Mouse (Mus musculus): ENCODE measurements around the gene Prkar2b.

Prkar2b gene

DNA sequence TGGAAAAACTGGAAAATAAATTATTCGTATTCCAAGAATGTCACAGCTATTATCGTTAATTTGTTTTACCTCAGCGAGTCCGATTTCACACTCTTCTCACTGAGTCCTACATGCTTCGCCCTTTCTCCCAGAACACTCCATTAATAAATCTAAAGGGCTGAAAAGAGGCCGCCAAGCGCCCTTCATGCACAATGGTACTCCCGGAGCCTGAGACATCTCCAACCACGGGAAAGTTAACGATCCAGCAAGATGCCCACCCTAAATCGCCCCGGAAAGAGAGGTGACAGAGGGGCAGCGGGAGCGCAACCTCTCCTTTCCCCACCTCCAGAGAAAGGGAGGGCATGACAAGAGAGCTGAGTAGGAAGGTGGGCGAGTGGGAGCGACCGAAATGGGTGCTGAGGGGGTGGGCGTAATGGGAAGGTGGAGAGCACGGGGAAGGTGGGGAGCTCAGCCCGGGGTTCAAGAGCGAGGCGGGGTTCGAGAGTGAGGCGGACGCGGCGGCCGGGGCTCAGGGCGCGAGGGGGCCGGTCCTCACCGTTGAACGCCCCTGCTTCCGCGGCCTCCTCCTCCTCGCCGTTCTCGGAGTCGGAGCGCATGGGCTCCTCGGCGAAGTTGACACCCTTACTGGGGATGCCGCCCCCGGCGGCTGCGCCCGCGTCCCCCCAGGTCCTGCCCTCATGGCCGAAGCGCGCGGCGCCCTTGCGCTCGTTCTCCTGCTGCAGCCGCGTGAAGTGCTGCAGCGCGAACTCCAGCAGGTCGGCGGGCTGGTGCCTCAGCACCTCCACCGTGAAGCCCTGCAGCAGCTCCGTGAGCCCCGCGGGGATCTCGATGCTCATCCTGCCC is 628 bp downstream of the Prkar2b start:
- no peak for DNase-seq (ENCODE audit: low spot score)

DNA sequence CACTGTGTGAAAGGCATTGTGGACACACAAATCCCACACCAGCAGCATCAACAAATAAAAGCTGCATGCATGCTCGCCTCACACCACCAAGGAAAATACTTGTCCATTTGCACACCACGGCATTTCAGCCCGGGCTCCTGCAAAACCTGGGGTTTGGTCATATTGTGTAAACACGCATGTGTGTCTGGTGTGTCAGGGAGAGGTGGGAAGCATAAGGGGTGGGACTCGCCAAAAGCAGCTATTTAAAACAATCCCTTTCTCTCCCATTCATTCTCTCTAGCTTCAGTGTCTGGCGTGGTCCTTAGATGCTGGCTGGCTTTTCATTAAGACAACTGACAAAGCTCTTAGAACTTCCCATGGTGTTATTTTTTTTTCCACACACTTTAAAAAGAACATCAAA is 1.4 kb downstream of the Prkar2b start:
- DNase-seq (ENCODE audit: low spot score), result no peak

DNA sequence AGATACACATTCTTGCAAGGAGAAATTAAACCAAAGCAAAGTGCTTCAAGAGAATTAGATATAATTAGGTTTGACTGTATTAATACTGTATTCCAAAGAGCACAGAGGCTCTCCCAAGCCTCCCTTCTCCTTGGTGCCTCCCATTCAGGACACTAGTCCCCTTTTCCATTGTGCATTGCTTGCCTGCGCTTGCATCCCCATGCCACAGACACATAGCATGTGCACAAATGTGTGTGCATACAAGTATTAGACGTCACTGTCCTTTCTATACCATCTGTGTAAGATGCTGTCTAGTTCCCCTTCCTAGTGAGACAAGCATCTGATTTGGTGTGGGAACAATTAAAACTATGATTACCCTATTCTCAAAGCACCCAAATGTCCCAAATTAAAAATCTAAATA is 2.0 kb downstream of the Prkar2b start:
- no peak for DNase-seq (ENCODE audit: low spot score)

DNA sequence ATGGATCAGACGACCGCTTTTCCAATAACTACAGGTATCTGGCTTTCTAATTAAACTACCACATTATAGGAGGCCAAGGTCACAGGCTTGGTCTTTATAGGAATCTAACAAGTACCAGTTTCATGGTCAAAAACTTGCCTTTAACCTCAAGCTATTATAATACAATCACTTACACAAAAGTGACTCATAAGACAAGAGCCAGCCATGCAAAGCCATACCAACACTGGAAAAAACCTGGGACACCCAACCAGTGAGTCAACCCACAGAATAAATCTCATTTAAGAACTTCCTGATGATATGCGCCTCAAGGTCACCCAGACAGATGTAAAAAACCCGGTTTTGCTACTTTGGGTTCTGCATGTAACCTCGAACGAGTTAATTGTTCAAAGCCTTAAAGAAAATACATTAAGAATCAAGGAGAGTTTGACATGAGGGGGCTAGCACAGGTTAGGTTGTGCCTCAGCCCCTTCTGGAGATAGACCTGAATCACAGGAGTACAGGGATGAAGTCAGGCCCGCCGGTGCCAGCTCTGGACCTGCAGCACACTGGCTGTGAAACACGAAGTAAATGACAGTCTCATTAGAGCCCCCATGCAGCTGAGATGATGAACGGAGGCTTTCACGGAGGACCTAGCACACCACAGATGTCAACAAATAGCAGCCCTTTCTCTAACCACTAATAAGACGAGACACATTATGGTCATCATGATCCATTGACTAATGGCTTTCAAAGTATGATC is 3.5 kb downstream of the Prkar2b start:
- no peak for DNase-seq (ENCODE audit: low spot score)

DNA sequence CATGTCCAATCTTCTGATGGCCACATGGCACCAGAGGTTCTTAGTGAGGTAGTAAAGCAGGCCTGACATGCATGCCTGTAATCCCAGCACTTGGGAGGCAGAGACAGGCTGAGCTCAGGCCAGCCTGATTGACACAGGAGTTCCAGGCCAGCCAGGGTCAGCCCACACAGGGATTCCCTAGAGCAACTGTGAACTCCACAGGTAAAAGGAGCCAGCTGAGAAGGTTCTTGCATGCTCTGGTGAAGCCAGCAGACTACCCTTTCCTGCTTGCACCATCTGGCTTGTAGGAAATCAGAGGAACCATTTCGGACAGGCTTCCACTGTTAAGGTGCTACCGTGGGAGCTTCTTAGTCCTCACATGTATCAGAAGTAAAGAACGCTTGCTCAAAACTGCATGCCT is 5.3 kb downstream of the Prkar2b start:
- no peak for DNase-seq (ENCODE audit: low spot score)

DNA sequence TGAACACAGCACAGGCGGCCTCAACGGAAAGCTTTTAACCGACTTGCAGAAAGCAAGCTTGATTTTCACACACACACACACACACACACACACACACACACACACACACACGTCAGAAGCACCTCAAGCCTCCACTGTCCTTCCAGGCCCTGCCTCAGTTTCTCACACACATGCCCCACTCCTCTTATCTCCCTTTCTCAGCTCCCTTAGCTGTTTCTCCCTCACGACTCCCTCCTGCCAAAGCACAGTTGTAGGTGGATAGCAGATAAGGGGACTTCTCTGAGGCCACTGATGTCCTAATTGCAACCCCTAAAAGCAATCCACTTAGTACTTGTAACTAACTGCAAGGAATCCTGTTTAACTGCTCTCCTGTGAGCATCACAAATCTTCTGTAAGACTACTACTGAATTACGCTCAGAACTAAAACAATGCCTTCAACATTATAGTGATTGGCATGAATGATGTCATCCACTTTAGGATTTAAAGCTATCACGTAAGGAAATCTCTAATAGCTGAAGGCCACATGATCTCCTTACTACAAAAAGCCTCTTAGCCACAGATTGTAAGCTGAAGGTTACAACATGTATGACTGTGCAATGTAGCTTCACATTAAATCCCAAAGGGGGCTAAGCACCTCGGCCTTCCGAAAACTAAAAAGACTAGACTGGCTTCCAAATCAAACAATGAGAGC is 6.5 kb downstream of the Prkar2b start:
- peak; percentile 63 for DNase-seq (ENCODE audit: low spot score)

DNA sequence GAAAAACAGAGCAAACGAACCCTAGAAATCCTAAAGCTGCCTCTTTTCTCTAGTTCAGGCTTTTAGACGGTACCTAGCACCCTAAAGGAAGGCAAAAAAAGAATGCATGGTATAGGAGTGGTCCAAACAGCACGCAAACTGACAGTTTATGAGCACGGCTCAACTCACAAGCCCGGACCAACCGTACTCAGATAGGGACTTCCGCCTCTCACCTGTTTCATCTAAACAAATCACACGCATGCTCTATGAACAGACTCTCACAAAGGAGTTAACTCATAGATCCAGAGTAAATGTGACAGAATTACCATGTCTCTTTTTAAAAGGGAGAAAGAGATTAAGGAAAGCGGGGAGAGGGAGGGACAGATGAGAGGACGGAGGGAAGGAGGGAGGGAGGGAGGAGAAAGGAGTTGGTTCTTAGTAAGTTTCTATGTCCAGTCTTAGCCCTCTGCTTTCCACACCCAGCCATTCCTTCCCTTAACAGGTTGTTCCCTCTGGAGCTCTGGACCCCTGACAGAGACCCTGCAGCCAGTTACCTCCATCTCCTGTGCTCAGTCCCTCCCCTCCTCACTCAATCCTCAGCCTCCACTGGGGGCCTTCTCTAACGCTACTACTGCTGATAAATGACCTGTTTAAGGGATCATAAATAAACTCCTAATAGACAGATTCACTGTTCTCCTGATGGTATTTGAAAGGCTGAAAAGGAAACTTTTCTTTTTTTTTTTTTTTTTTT is 7.3 kb downstream of the Prkar2b start:
- DNase-seq (ENCODE audit: low spot score), result no peak

DNA sequence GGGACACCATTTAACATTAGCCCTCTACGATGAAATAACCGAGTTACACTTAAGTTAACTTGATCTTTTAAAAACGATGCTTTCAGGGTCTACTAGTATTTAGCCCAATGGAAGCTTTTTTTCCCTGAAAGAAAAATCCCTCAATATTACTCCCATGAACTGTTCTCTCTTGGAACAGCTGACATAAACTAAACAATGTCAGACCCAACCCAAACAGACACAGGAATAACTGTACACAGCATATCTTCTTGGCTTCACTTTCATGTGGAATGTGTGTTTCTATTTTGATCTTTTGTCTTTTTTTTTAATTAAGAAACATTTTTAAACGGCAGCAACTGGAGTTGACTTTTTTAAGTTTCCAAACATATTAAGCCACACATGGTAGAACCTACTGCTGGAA is 8.2 kb downstream of the Prkar2b start:
- DNase-seq (ENCODE audit: low spot score), result no peak

DNA sequence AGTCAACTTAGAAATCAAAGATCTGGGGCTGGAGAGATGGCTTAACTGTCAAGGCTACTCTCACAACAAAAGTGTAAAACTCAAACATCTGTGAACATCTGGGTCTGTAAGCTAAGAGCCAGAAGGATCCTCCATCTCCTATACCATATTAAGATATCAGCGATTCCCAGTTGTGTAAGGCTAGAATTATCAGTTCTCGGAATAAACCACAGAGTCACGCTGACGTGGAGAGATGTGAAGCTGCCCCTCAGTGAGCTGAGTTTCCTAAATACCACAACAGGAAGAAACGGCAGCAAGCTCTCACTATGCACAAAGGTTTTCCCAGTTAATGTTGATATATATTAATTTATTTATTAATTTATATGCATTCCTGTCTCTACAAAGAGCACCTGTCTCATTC is 10.9 kb downstream of the Prkar2b start:
- peak; percentile 90 for DNase-seq (ENCODE audit: low spot score)

DNA sequence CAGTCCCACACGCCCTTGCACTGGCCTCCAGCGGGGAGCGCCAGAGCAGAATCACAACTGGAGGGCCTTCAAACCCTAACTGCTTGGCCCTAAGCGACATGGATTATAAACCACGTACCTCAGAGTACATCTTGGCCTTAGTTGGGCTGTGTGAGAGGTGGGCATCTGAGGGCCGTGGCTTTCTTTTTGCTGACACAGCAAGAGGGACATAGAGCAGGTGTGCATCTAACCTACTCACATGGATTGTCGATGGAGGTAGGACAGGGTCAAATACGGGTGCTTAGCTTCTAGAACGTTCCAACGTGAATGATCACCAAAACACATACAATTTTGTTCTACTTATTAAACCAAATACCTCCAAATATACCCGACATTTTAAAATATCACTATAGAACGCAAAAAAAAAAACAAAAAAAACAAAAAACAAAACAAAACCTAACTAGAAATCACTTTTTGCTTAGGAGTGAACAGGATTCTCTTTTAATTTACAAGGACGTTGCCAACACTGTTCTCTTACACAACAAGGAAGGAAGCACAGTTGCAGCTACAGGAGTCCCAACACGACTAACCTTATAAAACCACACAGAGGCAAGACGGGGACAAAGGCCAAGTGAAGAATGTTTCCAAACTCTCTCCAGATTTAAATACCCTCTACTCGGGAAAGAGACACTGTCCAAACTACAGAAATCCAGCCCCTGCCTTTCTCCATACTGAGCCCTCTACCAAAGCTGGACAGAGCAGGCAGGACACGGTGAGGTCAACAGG is 15.3 kb downstream of the Prkar2b start:
- DNase-seq (ENCODE audit: low spot score), result no peak

DNA sequence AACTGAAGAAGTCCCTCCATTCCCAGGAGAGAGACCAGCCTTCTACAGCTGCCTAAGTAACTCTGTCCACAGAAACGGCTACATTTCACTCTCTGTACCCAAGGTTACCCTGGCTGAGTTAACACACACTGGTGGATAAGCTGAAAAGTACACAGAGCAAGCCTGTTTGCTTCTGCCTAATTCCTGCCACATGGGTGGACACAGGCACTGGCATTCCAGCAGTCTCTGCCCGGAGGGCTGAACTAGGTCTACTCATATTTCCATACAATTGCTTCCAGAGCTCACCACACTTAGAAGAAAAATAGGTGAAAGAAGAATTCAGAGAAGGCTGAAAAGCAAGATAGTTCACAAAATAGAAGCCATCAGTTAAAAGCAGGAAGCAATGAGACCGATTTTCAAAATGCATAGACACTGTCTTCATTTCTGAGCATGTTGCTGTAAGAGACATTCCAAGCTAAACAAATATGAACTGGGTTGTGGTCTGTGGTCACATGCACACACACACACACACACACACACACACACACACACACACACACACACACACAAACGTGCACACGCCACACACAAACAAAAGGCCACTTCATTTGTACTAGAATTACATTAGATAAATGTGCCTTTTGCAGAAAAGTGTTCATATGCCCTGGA is 16.5 kb downstream of the Prkar2b start:
- no peak for DNase-seq (ENCODE audit: low spot score)

DNA sequence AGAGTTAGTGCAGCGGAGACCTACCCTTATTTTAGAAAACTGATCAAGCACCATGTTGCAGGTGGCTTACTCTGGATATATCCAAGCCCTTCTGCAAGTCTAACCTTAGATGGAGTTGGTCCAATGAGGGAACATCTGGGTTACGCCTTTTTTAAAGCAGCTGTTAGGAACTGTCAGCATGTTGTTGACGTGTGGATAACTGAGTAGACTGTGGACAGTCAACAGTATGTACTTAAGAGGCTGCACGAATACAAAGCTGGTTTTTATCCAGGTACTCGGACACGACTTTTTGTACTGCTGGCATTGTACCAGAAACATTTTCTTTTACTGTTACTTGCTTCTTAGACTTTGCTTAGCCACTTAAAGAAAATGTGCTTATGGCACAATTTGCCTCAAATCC is 27.6 kb downstream of the Prkar2b start:
- DNase-seq (ENCODE audit: low spot score), result no peak

DNA sequence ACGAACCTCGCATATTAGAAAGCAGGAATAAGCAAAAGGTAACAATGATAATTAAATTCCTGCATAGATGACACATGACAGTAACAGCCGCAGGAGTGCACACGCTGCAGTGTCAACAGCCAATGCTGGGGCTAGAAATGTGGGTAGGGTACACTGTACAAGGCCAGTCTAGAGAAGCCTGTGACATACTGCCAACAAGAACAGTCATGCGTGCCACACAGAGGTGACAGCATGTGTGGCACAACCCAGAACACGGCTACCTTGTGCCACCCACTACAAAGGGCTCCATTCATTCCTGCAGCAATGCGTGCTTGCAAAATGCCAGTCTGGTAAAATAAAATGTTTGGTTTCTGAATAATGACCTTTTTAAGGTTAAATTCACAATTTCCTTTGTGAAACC is 28.2 kb downstream of the Prkar2b start:
- DNase-seq (ENCODE audit: low spot score), result no peak

DNA sequence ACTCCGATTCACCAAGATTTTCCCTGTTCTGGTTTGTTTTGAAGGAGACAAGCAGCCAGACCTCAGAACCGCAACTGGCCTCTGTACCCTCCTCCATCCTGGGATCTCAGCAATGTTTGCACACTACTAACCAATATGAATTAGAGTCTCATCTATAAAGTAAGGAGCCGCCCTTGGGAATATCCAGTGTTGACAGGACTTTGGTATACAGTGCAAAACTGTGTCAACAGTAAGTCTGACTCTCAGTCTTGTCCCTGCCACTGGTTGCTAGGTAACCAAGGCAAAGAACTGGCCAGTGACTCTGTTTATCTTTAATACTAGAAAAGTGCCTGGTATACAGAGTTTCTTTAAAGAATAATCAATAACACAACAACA is 42.7 kb downstream of the Prkar2b start:
- no peak for DNase-seq (ENCODE audit: low spot score)

DNA sequence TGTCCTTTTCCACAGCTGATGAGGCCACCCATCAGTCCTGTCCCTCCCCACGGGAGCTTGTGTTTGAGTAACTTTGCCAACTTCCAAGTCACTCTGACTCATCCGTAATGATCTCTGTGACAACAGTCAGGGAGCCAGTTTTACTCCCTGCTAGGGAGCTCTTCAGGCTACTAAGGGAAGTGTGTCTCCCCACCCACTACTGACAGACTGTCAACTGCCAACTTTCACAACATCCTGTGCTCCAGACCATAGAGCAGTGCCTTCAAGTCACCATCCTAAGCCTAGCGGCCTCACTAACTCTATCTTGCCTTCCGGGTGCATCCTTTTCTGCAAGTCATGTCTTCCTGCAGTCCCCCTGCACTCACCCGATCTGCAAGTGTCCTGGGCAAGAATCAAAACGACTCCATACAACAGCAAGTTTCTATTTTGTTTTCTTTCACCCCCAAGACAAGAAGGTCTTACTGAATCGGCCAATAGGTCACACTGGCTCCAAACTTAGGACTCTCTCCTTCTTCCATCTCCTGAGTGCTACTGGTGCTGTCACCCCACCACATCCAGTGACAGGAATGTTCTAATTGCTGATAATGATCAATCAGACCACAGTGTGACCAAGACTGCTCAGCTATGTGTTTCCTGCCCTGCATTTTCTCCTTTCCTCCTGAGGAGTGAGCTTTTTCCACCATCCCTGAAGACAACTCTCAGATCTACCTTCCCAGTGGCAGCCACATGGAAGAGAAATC is 43.3 kb downstream of the Prkar2b start:
- no peak for DNase-seq (ENCODE audit: low spot score)

DNA sequence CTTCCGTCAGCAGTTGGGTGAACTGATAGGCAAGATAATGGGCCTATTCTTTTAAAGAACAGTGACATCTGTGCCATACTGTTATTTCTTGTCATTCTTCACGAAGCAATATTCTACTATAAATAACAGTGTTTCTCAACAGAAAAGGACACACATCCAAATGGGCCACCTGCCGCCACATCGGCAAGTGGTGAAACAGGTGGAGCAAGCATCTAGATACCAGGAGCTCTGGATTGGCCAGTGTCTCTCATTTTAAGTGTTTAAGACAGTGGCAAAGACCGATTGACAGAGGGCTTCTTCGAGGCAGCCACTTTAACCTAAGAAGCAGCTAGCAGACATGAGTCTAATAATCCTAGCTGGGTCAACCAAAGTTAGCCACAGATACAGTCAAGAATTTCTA is 44.6 kb downstream of the Prkar2b start:
- DNase-seq (ENCODE audit: low spot score), result no peak

DNA sequence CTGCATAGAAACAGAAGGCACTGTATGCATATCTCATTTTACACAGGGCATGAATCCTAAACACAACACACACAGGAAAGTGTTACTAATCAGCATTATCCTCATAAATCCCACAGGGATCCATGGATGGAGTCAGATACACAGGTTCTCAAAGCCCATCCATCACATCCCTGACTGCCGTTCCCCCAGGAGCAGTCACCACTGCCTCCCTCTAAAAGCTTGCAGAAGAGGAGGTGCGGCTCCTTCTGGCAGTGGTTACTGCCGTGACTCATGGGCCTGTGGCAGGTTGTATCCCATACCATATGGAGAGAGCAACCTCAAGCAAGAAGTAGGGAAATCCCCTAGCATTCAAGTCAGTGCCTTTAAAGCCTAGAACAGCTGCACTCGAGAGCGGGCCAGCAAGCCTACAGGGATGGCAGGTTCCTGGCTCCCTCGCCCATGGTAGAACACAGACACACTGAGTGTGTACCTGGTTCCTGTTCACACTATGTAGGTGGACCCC is 45.8 kb downstream of the Prkar2b start:
- no peak for DNase-seq (ENCODE audit: low spot score)

DNA sequence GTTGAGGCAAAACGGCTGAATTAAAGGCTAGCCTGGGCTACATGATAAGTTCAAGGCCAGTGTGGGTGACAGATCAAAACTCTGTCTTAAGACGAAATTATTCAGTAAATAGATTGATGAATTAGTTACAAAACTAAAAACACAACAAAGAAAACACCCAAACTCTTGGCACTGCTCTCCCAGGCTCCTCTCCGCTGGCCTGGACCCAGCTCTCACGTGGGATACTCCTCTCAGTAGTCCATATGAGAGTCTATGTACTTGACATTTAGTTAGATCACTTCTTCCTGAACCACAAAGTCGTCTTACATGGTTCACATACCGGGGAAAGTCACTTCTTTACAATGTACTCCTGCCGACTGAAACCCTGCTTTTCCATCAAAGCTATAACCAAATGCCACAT is 46.3 kb downstream of the Prkar2b start:
- no peak for DNase-seq (ENCODE audit: low spot score)

DNA sequence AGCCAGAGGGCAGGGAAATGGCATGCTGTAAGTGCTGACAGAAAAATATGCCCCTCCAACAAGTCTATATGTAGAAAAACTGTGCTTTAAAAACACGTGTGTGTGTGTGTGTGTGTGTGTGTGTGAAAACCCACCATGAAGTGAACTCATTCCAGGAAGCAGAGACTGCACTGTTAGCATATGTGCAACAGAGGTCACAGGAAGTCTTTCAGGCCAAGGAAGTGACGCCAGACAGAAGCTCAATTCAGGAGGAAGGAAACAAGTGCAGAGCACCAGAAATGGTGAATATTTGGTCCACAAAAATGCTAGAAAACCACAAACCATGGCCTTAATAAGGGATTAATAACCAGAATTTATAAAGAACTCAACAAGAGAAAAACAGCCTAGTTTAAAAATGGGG is 48.9 kb downstream of the Prkar2b start:
- no peak for DNase-seq (ENCODE audit: low spot score)

DNA sequence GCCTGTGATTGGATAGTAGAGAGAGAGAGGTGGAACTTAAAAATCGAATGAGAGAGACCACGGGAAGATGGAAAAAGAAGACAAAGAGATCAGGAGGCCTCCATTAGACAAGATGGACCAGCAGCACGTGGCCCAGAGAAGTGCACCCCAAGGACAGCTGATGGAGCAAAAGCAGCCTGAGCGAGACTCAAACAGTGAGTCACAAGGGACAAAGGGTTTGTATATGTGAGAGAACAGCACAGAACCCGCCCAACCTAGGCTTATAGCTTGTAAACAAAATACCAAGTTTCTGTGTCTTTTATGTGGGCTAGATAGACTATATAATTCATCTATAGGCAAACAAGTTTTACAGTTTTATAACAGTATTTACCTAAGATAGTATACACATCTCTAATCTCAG is 50.0 kb downstream of the Prkar2b start:
- DNase-seq (ENCODE audit: low spot score), result no peak
